Mouse (Mus musculus): ENCODE measurements at regions not wholly inside any gene's neighbourhood (a gene's known extent, or its start where the extent isn't known, plus 50 kb on each side); places are given as distances from the start of the nearest gene placed in this dataset.

GRCm38 (mm10) chrX:61652377-61652776 is 56.9 kb upstream of the Ldoc1 start:
- DNase-seq (ENCODE audit: low spot score in 2 of 2) = peak in 1 of 2 experiments; percentile 3

- DNase-seq (ENCODE audit: low spot score in 2 of 2) = peak; percentile 21 to 28
Measured at GRCm38 (mm10) chrX:61653077-61653476, 56.2 kb upstream of the Ldoc1 start.
